Mouse (Mus musculus): ENCODE results near the gene Rnf227. TPM values are rescaled to one million over a fixed set of nuclear protein-coding genes. Genes with fewer than 3 reads are reported as not detected.

The Rnf227 gene
- total and polyA plus RNA-seq, 3 experiments = 0.21 to 0.30 TPM; not detected in 1

- no peak overlapping the region for H3K4me3 ChIP-seq (replicated peaks in 1 of 3; ENCODE audit: low read depth in 2 of 3, low read length in 2 of 3, poor library complexity in 1 of 3)
- no peak for DNase-seq (ENCODE audit: extremely low read depth)
- H3K36me3 ChIP-seq (replicated peaks in 1 of 2; ENCODE audit: control insufficient read depth in 1 of 2, insufficient read depth in 1 of 2, low read length in 1 of 2) = peaks cover 17 to 42% of the 10 kb centered on the region in 2 experiments
- no peaks in the 10 kb centered on the region for H3K79me2 ChIP-seq (replicated peaks; ENCODE audit: control insufficient read depth, extremely low read depth, insufficient read depth, poor library complexity, severe bottlenecking)
- TF ChIP-seq MXI1 (IDR thresholded peaks at IDR 0.05; ENCODE audit: low read depth, low read length) (peak; percentile 11; the same call in 1 of the 2 replicates), TCF12 (IDR thresholded peaks at IDR 0.05; ENCODE audit: low read depth, low read length) (no peak)
- H3K27ac ChIP-seq (ENCODE audit: insufficient read depth, low read depth) = no peak overlapping the region
- peak overlapping the region; percentile 81; the same call in 1 of the 2 replicates for H3K4me2 ChIP-seq (ENCODE audit: insufficient read depth, low read depth, poor library complexity, severe bottlenecking)
- peaks cover 12 to 39% of the 10 kb centered on the region in 2 experiments for H3K4me1 ChIP-seq (ENCODE audit: control insufficient read depth in 1 of 2, insufficient read depth in 2 of 2)
- dilution Hi-C loops (cut with MboI; ENCODE audit: extremely low pct_ligation_motif_present, extremely low pct_unique_long_range_greater_than_20kb, low sequenced_read_pairs) = no loop called here
- no peak overlapping the region for H3K9ac ChIP-seq (ENCODE audit: insufficient read depth, low read depth)
- in situ Hi-C loops (cut with MboI; ENCODE audit: low pct_ligation_motif_present, low pct_unique_long_range_greater_than_20kb, low sequenced_read_pairs) = no loop called here
- peaks cover 7% of the 10 kb centered on the region for H3K27me3 ChIP-seq (replicated peaks)
- H3K9me3 ChIP-seq (replicated peaks; ENCODE audit: low read length) = no peaks in the 10 kb centered on the region
These were observed 18.3 kb upstream of the Rnf227 start for GRCm38 (mm10) chr11:69322010-69322409.

GRCm38 (mm10) chr11:69322693-69323471 lies 17.4 kb upstream of the Rnf227 start:
- DNase-seq (ENCODE audit: extremely low read depth) = peak; percentile 49
- Histone ChIP-seq H3K9me3 (replicated peaks; ENCODE audit: low read length) (no peaks in the 10 kb centered on the region), H3K36me3 (replicated peaks in 1 of 2; ENCODE audit: control insufficient read depth in 1 of 2, insufficient read depth in 1 of 2, low read length in 1 of 2) (peaks cover 12 to 36% of the 10 kb centered on the region in 2 experiments), H3K4me2 (ENCODE audit: insufficient read depth, low read depth, poor library complexity, severe bottlenecking) (peak overlapping the region; percentile 81), H3K9ac (ENCODE audit: insufficient read depth, low read depth) (peak overlapping the region; percentile 93), H3K4me3 (replicated peaks in 1 of 3; ENCODE audit: low read depth in 2 of 3, low read length in 2 of 3, poor library complexity in 1 of 3) (peak overlapping the region; percentile 63 to 69 (median 64)), H3K79me2 (replicated peaks; ENCODE audit: control insufficient read depth, extremely low read depth, insufficient read depth, poor library complexity, severe bottlenecking) (no peaks in the 10 kb centered on the region), H3K27me3 (replicated peaks) (peaks cover 16% of the 10 kb centered on the region), H3K27ac (ENCODE audit: insufficient read depth, low read depth) (no peak overlapping the region), H3K4me1 (ENCODE audit: control insufficient read depth in 1 of 2, insufficient read depth in 2 of 2) (peaks cover 12 to 39% of the 10 kb centered on the region in 2 experiments)
- TF ChIP-seq EP300 (IDR thresholded peaks at IDR 0.05; ENCODE audit: low read length) (peak; percentile 29), ZMIZ1 (IDR thresholded peaks at IDR 0.05; ENCODE audit: low read depth, low read length) (0 out of 2 replicates have a peak, but pooled peaks have one; percentile 40), IRF4 (IDR thresholded peaks at IDR 0.05; ENCODE audit: low read depth, low read length) (no peak), BHLHE40 (IDR thresholded peaks at IDR 0.05; ENCODE audit: low read depth, low read length) (peak; percentile 63; the same call in 1 of the 2 replicates), POLR2A (IDR thresholded peaks at IDR 0.05; ENCODE audit: low read depth, low read length) (peak; percentile 19; the same call in 1 of the 2 replicates), MEF2A (IDR thresholded peaks at IDR 0.05; ENCODE audit: borderline replicate concordance, low read depth, low read length) (peak; percentile 8; the same call in 1 of the 2 replicates), RCOR1 (conservative IDR thresholded peaks at IDR 0.05; ENCODE audit: low read depth, low read length) (no peak; the same call in 1 of the 2 replicates), TCF12 (IDR thresholded peaks at IDR 0.05; ENCODE audit: low read depth, low read length) (no peak), TBP (conservative IDR thresholded peaks at IDR 0.05; ENCODE audit: low read depth, low read length) (peak; percentile 24; the same call in 1 of the 2 replicates), ZNF384 (IDR thresholded peaks at IDR 0.05; ENCODE audit: low read depth, low read length) (peak; percentile 77), JUND (conservative IDR thresholded peaks at IDR 0.05; ENCODE audit: low read depth, low read length) (no peak), SMC3 (IDR thresholded peaks at IDR 0.05; ENCODE audit: low read depth, low read length) (no peak)
- in situ Hi-C loops (cut with MboI; ENCODE audit: low pct_ligation_motif_present, low pct_unique_long_range_greater_than_20kb, low sequenced_read_pairs) (no loop called here), dilution Hi-C loops (cut with MboI; ENCODE audit: extremely low pct_ligation_motif_present, extremely low pct_unique_long_range_greater_than_20kb, low sequenced_read_pairs) (no loop called here)

All from CH12.LX (cell line).